Mouse (Mus musculus): ENCODE results near the gene Brinp2. TPM values are rescaled to one million over a fixed set of nuclear protein-coding genes. Genes with fewer than 3 reads are reported as not detected.

The Brinp2 gene
- polyA plus RNA-seq, 1 experiment from 2014 or later, result 0.60 TPM

DNA sequence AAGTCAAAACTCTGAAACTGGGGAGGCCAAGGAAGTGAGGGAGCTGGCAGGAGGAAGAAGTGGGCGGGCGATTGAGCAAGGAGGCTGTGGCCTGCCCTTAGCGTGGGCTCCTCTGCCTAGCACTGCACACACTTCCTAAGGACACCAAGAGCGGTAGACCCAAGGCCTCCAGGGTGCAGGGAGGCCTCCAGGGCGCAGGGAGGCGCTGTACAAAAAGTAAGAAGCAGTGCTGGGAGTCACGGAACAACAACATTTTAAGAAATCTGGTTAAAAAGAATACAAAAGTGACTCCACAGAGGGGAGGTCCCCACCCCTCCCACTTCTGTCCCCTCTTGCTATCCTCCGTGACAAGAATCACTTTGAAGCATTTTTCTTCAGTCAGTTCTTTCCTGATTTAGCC is 110.6 kb downstream of the Brinp2 start:
- DNase-seq (ENCODE audit: low spot score) (no peak), ATAC-seq (replicated peaks; ENCODE audit: low FRiP score, low TSS enrichment, low read depth) (no peak)
- no peaks in the 10 kb centered on the region for H3K27me3 ChIP-seq (replicated peaks; ENCODE audit: control insufficient read depth, insufficient read depth, low read length)
- no peaks in the 10 kb centered on the region for H3K36me3 ChIP-seq (ENCODE audit: control insufficient read depth, insufficient read depth, low read length)
- WGBS, result 78% methylated on average over 8 of the region's 8 CpGs
- no peaks in the 10 kb centered on the region for H3K9me3 ChIP-seq (ENCODE audit: control insufficient read depth, low read length)
- no peak overlapping the region for H3K9ac ChIP-seq (ENCODE audit: low read length)
- H3K4me1 ChIP-seq (replicated peaks; ENCODE audit: control insufficient read depth, insufficient read depth, low read length), result no peaks in the 10 kb centered on the region
- no peak overlapping the region for H3K4me2 ChIP-seq (ENCODE audit: low read length)
- H3K4me3 ChIP-seq (ENCODE audit: low read depth, low read length), result no peak overlapping the region
- no peak overlapping the region for H3K27ac ChIP-seq (ENCODE audit: low read depth)

DNA sequence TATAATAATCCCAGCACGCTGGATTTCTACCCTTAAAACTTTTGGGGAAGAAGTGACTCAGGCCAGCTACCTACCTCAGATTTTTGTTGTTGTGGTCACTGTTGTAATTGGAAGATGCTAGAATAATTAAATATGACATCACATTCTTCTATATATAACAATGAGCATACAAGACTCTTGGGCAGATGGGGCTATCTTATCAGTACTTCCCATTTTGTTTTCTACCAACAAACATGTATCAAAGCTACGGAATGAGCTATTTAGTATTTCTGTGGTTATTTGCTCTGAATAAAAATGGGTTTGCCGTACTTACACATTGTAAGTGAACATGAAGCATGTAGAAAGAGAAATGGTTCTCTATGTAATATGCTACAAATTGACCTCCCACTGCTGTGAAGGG is 112.1 kb downstream of the Brinp2 start:
- 94% methylated on average over 3 of the region's 3 CpGs for WGBS
- Histone ChIP-seq H3K27me3 (replicated peaks; ENCODE audit: control insufficient read depth, insufficient read depth, low read length) (no peaks in the 10 kb centered on the region), H3K4me1 (replicated peaks; ENCODE audit: control insufficient read depth, insufficient read depth, low read length) (no peaks in the 10 kb centered on the region), H3K9me3 (ENCODE audit: control insufficient read depth, low read length) (no peaks in the 10 kb centered on the region), H3K4me2 (ENCODE audit: low read length) (no peak overlapping the region), H3K4me3 (ENCODE audit: low read depth, low read length) (no peak overlapping the region), H3K9ac (ENCODE audit: low read length) (no peak overlapping the region), H3K36me3 (ENCODE audit: control insufficient read depth, insufficient read depth, low read length) (no peaks in the 10 kb centered on the region), H3K27ac (ENCODE audit: low read depth) (no peak overlapping the region)
- no peak for DNase-seq (ENCODE audit: low spot score)
- no peak for ATAC-seq (replicated peaks; ENCODE audit: low FRiP score, low TSS enrichment, low read depth)

- WGBS, result 91% methylated on average over 2 of the region's 2 CpGs
Measured at GRCm38 (mm10) chr1:158241848-158242556, 114.1 kb downstream of the Brinp2 start.

DNA sequence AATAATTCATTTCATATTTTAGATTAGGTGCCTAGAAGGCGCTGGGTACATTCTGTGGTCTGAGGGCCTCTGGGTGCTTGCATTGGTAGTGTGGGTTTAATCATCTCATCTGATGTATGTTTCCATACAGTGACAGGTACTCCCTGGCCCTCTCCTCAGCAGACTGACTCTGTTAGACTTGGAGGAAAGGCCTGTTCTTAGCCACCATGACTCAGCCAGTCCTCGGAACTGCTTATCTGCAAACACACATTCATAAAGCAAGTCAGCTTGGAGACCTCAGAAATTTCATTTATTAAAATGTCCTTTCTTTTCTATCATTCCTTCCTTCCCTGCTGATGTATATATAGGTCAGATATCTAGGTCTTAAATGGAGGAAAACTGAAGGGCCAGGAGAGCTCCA is 116.3 kb downstream of the Brinp2 start:
- Histone ChIP-seq H3K4me1 (replicated peaks; ENCODE audit: control insufficient read depth, insufficient read depth, low read length) (no peaks in the 10 kb centered on the region), H3K36me3 (ENCODE audit: control insufficient read depth, insufficient read depth, low read length) (no peaks in the 10 kb centered on the region), H3K9me3 (ENCODE audit: control insufficient read depth, low read length) (no peaks in the 10 kb centered on the region), H3K4me3 (ENCODE audit: low read depth, low read length) (no peak overlapping the region), H3K9ac (ENCODE audit: low read length) (no peak overlapping the region), H3K4me2 (ENCODE audit: low read length) (no peak overlapping the region), H3K27ac (ENCODE audit: low read depth) (no peak overlapping the region), H3K27me3 (replicated peaks; ENCODE audit: control insufficient read depth, insufficient read depth, low read length) (no peaks in the 10 kb centered on the region)
- WGBS, result 77% methylated on average over 2 of the region's 2 CpGs
- no peak for DNase-seq (ENCODE audit: low spot score)
- ATAC-seq (replicated peaks; ENCODE audit: low FRiP score, low TSS enrichment, low read depth), result no peak

More at GRCm38 (mm10) chr1:158241848-158242556, 114.1 kb downstream of the Brinp2 start:
- Histone ChIP-seq H3K27me3 (replicated peaks; ENCODE audit: control insufficient read depth, insufficient read depth, low read length) (no peaks in the 10 kb centered on the region), H3K9ac (ENCODE audit: low read length) (no peak overlapping the region), H3K36me3 (ENCODE audit: control insufficient read depth, insufficient read depth, low read length) (no peaks in the 10 kb centered on the region), H3K9me3 (ENCODE audit: control insufficient read depth, low read length) (no peaks in the 10 kb centered on the region), H3K4me3 (ENCODE audit: low read depth, low read length) (no peak overlapping the region), H3K27ac (ENCODE audit: low read depth) (no peak overlapping the region), H3K4me1 (replicated peaks; ENCODE audit: control insufficient read depth, insufficient read depth, low read length) (no peaks in the 10 kb centered on the region), H3K4me2 (ENCODE audit: low read length) (no peak overlapping the region)
- DNase-seq (ENCODE audit: low spot score), result no peak
- no peak for ATAC-seq (replicated peaks; ENCODE audit: low FRiP score, low TSS enrichment, low read depth)

- no peaks in the 10 kb centered on the region for H3K36me3 ChIP-seq (ENCODE audit: control insufficient read depth, insufficient read depth, low read length)
- ATAC-seq (replicated peaks; ENCODE audit: low FRiP score, low TSS enrichment, low read depth), result no peak
- H3K9ac ChIP-seq (ENCODE audit: low read length), result no peak overlapping the region
- H3K4me3 ChIP-seq (ENCODE audit: low read depth, low read length), result no peak overlapping the region
- H3K4me1 ChIP-seq (replicated peaks; ENCODE audit: control insufficient read depth, insufficient read depth, low read length), result no peaks in the 10 kb centered on the region
- 60% methylated on average over 4 of the region's 4 CpGs for WGBS
- no peak overlapping the region for H3K27ac ChIP-seq (ENCODE audit: low read depth)
- H3K9me3 ChIP-seq (ENCODE audit: control insufficient read depth, low read length), result no peaks in the 10 kb centered on the region
- no peak for DNase-seq (ENCODE audit: low spot score)
- H3K4me2 ChIP-seq (ENCODE audit: low read length), result no peak overlapping the region
- no peaks in the 10 kb centered on the region for H3K27me3 ChIP-seq (replicated peaks; ENCODE audit: control insufficient read depth, insufficient read depth, low read length)
Measured at GRCm38 (mm10) chr1:158238722-158239121, 117.4 kb downstream of the Brinp2 start.

DNA sequence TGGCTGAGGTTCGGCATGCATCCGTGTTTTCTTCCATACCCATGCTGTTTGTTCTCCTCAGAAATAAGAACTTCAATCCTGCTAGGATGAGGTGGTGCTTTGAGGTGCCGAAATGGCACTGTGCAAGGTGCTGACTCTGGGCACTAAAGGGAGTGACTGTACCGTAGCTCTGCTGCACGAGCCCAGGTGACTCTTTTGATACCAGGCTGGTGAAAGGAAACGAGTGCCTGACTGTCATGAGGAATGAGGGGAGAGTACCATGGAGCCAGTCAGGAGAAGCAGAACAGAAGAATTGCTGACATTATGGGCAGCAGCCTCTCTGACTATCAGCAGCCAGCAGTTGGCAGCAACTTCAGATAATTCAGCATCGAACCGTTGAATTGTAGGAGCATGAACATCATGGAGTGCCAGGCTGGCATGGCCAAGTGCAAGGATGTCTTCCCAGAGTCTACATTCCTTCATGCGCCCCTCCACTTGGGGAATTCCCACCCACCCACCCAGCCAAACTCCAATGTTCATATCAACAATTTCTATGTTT is 127.4 kb downstream of the Brinp2 start:
- Histone ChIP-seq H3K9ac (ENCODE audit: low read length) (no peak overlapping the region), H3K9me3 (ENCODE audit: control insufficient read depth, low read length) (no peaks in the 10 kb centered on the region), H3K4me3 (ENCODE audit: low read depth, low read length) (no peak overlapping the region), H3K4me1 (replicated peaks; ENCODE audit: control insufficient read depth, insufficient read depth, low read length) (no peaks in the 10 kb centered on the region), H3K4me2 (ENCODE audit: low read length) (no peak overlapping the region), H3K27ac (ENCODE audit: low read depth) (no peak overlapping the region), H3K36me3 (ENCODE audit: control insufficient read depth, insufficient read depth, low read length) (no peaks in the 10 kb centered on the region), H3K27me3 (replicated peaks; ENCODE audit: control insufficient read depth, insufficient read depth, low read length) (no peaks in the 10 kb centered on the region)
- 89% methylated on average over 9 of the region's 9 CpGs for WGBS
- ATAC-seq (replicated peaks; ENCODE audit: low FRiP score, low TSS enrichment, low read depth), result no peak
- DNase-seq (ENCODE audit: low spot score), result no peak

GRCm38 (mm10) chr1:158227239-158227638 is 128.9 kb downstream of the Brinp2 start:
- Histone ChIP-seq H3K27me3 (replicated peaks; ENCODE audit: control insufficient read depth, insufficient read depth, low read length) (no peaks in the 10 kb centered on the region), H3K4me3 (ENCODE audit: low read depth, low read length) (no peak overlapping the region), H3K4me2 (ENCODE audit: low read length) (no peak overlapping the region), H3K36me3 (ENCODE audit: control insufficient read depth, insufficient read depth, low read length) (no peaks in the 10 kb centered on the region), H3K4me1 (replicated peaks; ENCODE audit: control insufficient read depth, insufficient read depth, low read length) (no peaks in the 10 kb centered on the region), H3K27ac (ENCODE audit: low read depth) (no peak overlapping the region), H3K9me3 (ENCODE audit: control insufficient read depth, low read length) (no peaks in the 10 kb centered on the region), H3K9ac (ENCODE audit: low read length) (no peak overlapping the region)
- DNase-seq (ENCODE audit: low spot score) (no peak), ATAC-seq (replicated peaks; ENCODE audit: low FRiP score, low TSS enrichment, low read depth) (no peak)
- 51% methylated on average over 2 of the region's 2 CpGs for WGBS

DNA sequence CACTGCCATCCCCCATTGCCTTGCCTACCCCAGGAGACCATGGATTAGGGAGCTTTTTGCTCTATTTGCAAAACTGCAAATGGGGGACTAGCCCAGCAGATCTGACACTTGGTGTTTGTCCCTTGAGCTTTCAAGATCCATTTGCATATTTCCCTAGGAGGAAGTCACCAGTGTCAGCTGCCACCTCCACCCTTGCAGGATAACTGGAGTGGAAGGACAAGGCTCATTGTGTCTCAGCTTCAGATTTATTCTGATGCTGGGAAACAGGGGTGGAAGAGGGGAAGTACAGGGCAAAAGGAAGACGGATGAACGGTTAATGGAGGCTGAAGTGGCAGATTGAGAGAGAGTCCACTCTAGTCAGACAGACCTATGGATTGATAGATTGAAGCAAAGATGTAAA is 129.4 kb downstream of the Brinp2 start:
- Histone ChIP-seq H3K4me2 (ENCODE audit: low read length) (no peak overlapping the region), H3K9ac (ENCODE audit: low read length) (no peak overlapping the region), H3K4me3 (ENCODE audit: low read depth, low read length) (no peak overlapping the region), H3K9me3 (ENCODE audit: control insufficient read depth, low read length) (no peaks in the 10 kb centered on the region), H3K36me3 (ENCODE audit: control insufficient read depth, insufficient read depth, low read length) (no peaks in the 10 kb centered on the region), H3K27ac (ENCODE audit: low read depth) (no peak overlapping the region), H3K4me1 (replicated peaks; ENCODE audit: control insufficient read depth, insufficient read depth, low read length) (no peaks in the 10 kb centered on the region), H3K27me3 (replicated peaks; ENCODE audit: control insufficient read depth, insufficient read depth, low read length) (no peaks in the 10 kb centered on the region)
- WGBS, result 29% methylated on average over 2 of the region's 2 CpGs
- ATAC-seq (replicated peaks; ENCODE audit: low FRiP score, low TSS enrichment, low read depth), result no peak
- no peak for DNase-seq (ENCODE audit: low spot score)

DNA sequence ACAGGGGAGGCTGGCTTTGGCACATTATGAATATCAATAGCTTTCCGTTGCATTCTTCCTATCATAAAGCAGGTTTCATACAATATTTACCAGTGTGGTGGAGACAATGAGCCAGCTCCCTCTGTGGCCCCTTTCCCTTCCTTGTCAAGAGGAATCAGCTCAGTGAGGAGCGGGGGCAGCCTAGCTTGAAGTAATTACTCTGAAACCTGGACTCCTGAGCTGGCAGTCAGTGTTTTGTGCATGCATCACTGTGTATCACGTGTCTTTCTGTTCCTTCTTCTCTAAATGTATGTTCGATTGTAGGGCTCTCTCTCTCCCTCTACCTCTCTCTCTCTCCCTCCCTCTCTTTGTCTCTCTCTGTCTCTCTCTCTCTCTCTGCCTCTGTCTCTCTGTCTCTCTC is 135.1 kb downstream of the Brinp2 start:
- Histone ChIP-seq H3K9me3 (ENCODE audit: control insufficient read depth, low read length) (no peaks in the 10 kb centered on the region), H3K4me1 (replicated peaks; ENCODE audit: control insufficient read depth, insufficient read depth, low read length) (no peaks in the 10 kb centered on the region), H3K27ac (ENCODE audit: low read depth) (no peak overlapping the region), H3K36me3 (ENCODE audit: control insufficient read depth, insufficient read depth, low read length) (no peaks in the 10 kb centered on the region), H3K9ac (ENCODE audit: low read length) (no peak overlapping the region), H3K4me2 (ENCODE audit: low read length) (no peak overlapping the region), H3K4me3 (ENCODE audit: low read depth, low read length) (no peak overlapping the region), H3K27me3 (replicated peaks; ENCODE audit: control insufficient read depth, insufficient read depth, low read length) (no peaks in the 10 kb centered on the region)
- ATAC-seq (replicated peaks; ENCODE audit: low FRiP score, low TSS enrichment, low read depth) (no peak), DNase-seq (ENCODE audit: low spot score) (no peak)
- 74% methylated on average over 4 of the region's 4 CpGs for WGBS

All from intestine, embryonic 14.5 days (tissue).